Mouse (Mus musculus): ENCODE results near the gene Lrp1. TPM values are rescaled to one million over a fixed set of nuclear protein-coding genes. Genes with fewer than 3 reads are reported as not detected.

The Lrp1 gene
- polyA plus RNA-seq, 1 experiment from 2014 or later: 71.2 TPM

- DNase-seq (ENCODE audit: low spot score): peak; percentile 89
- Histone ChIP-seq H3K27me3 (ENCODE audit: control insufficient read depth, insufficient read depth, low read length) (peaks cover 44% of the 10 kb centered on the region), H3K9ac (ENCODE audit: low read length) (no peak overlapping the region), H3K36me3 (ENCODE audit: control insufficient read depth, insufficient read depth, low read length) (no peaks in the 10 kb centered on the region), H3K27ac (ENCODE audit: low read depth, low read length) (no peak overlapping the region), H3K4me3 (ENCODE audit: low read depth, low read length) (no peak overlapping the region), H3K9me3 (ENCODE audit: control insufficient read depth, low read length) (no peaks in the 10 kb centered on the region), H3K4me2 (ENCODE audit: low read depth, low read length, severe bottlenecking) (peak overlapping the region; percentile 68; the same call in 1 of the 2 replicates), H3K4me1 (replicated peaks; ENCODE audit: control insufficient read depth, insufficient read depth, low read length) (peaks cover 28% of the 10 kb centered on the region)
- 2% methylated on average over 15 of the region's 15 CpGs for WGBS
- ATAC-seq (replicated peaks; ENCODE audit: low FRiP score): no peak
Observed at GRCm38 (mm10) chr10:127508239-127508638, 112.7 kb downstream of the Lrp1 start.

DNA sequence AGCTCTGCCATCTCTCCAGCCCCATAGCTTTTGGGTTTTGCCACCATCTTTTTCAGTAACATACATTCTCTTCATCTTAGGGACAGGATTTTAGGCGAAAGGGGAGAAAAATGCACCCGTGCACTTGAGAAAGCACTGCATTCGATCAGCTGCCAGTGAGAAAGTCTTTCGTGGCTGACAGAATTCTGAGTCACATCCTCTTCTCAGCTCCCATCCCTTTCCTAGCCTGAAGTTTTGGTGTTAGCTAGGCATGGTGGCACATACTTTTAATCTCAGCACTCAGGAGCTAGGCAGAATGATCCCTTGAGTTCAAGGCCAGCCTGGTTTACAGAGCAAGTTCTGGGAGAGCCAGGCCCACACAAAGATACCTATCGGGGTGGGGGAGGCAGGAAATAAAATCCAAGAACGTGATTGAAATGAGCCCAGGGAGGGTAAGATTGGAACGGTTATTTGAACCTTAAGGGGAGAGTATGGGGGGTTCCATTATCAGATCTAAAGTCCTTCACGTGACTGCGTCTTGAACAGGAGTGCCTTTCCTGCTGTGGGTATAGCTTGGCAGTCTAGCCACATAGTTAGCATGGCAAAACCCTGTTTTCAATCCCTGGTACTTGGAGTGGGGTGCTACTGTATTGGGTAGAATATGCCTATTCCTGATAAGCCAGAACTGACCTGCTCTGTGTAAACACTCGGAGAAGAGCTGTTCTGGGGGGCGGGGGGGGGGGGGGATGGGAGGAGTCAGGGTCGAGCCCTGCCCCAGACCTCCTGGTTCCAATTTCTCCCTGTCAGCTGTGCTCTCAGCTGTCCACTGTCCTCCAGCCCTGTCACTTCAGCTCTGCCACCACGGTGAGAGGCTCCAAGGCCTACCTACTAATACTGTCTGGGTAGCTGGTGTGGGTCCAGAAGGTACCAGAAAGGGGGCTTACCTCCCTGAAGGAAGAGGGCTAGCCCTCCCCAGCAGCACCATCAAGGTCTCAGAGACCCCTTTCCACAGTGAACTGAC is 119.8 kb downstream of the Lrp1 start, which contains the start of gene Stac3:
Gene Stac3 (plus strand): TSS at position 793 of the 1,000 bp plus-strand sequence.
- no peak; the same call in 1 of the 2 replicates for ATAC-seq (replicated peaks; ENCODE audit: low FRiP score)
- Histone ChIP-seq H3K4me1 (replicated peaks; ENCODE audit: control insufficient read depth, insufficient read depth, low read length) (no peaks in the 10 kb centered on the region), H3K4me3 (ENCODE audit: low read depth, low read length) (no peak within 1 kb of the TSS), H3K27me3 (ENCODE audit: control insufficient read depth, insufficient read depth, low read length) (no peaks in the 10 kb centered on the region), H3K36me3 (ENCODE audit: control insufficient read depth, insufficient read depth, low read length) (no peaks in the 10 kb centered on the region), H3K9ac (ENCODE audit: low read length) (no peak within 1 kb of the TSS), H3K4me2 (ENCODE audit: low read depth, low read length, severe bottlenecking) (no peak within 1 kb of the TSS), H3K27ac (ENCODE audit: low read depth, low read length) (no peak within 1 kb of the TSS), H3K9me3 (ENCODE audit: control insufficient read depth, low read length) (no peaks in the 10 kb centered on the region)
- WGBS: 79% methylated on average over 13 of the region's 13 CpGs
- DNase-seq (ENCODE audit: low spot score): no peak

- 90% methylated on average over 4 of the region's 4 CpGs for WGBS
Observed at GRCm38 (mm10) chr10:127500042-127500441, 120.9 kb downstream of the Lrp1 start.

DNA sequence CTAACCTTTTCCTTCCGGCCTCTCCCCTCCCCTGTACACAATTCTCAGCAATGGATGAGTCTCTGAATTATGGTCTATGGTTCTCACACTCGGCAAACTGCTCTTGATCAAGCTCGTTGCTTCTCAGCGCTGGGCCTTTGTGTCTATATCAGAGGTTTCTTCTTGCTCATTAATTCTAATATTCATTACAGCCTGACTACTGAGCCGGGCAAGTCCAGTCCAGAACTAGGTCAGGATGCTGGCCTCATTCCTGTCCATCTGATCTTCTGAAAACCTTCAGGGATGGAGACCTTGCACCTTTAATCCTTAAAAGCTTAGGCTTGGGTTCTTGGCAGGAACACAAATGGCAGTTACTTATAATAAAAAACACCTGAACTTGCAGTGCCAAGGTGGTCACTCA is 121.4 kb downstream of the Lrp1 start:
- no peak overlapping the region for H3K9ac ChIP-seq (ENCODE audit: low read length)
- DNase-seq (ENCODE audit: low spot score) (no peak), ATAC-seq (replicated peaks; ENCODE audit: low FRiP score) (no peak)
- H3K27me3 ChIP-seq (ENCODE audit: control insufficient read depth, insufficient read depth, low read length): no peaks in the 10 kb centered on the region
- no peak overlapping the region for H3K4me2 ChIP-seq (ENCODE audit: low read depth, low read length, severe bottlenecking)
- H3K4me3 ChIP-seq (ENCODE audit: low read depth, low read length): no peak overlapping the region
- no peaks in the 10 kb centered on the region for H3K9me3 ChIP-seq (ENCODE audit: control insufficient read depth, low read length)
- no peaks in the 10 kb centered on the region; the same call in 1 of the 2 replicates for H3K36me3 ChIP-seq (ENCODE audit: control insufficient read depth, insufficient read depth, low read length)
- no peaks in the 10 kb centered on the region for H3K4me1 ChIP-seq (replicated peaks; ENCODE audit: control insufficient read depth, insufficient read depth, low read length)
- 80% methylated on average over 5 of the region's 5 CpGs for WGBS
- H3K27ac ChIP-seq (ENCODE audit: low read depth, low read length): no peak overlapping the region

More at GRCm38 (mm10) chr10:127500042-127500441, 120.9 kb downstream of the Lrp1 start:
- H3K27ac ChIP-seq (ENCODE audit: low read depth, low read length): no peak overlapping the region
- no peak overlapping the region for H3K9ac ChIP-seq (ENCODE audit: low read length)
- H3K4me3 ChIP-seq (ENCODE audit: low read depth, low read length): no peak overlapping the region
- no peak for DNase-seq (ENCODE audit: low spot score)
- no peaks in the 10 kb centered on the region for H3K9me3 ChIP-seq (ENCODE audit: control insufficient read depth, low read length)
- no peaks in the 10 kb centered on the region; the same call in 1 of the 2 replicates for H3K36me3 ChIP-seq (ENCODE audit: control insufficient read depth, insufficient read depth, low read length)
- ATAC-seq (replicated peaks; ENCODE audit: low FRiP score): no peak
- no peaks in the 10 kb centered on the region for H3K4me1 ChIP-seq (replicated peaks; ENCODE audit: control insufficient read depth, insufficient read depth, low read length)
- H3K4me2 ChIP-seq (ENCODE audit: low read depth, low read length, severe bottlenecking): no peak overlapping the region
- H3K27me3 ChIP-seq (ENCODE audit: control insufficient read depth, insufficient read depth, low read length): no peaks in the 10 kb centered on the region

- H3K27me3 ChIP-seq (ENCODE audit: control insufficient read depth, insufficient read depth, low read length): no peaks in the 10 kb centered on the region
- H3K9me3 ChIP-seq (ENCODE audit: control insufficient read depth, low read length): no peaks in the 10 kb centered on the region
- no peak overlapping the region for H3K4me2 ChIP-seq (ENCODE audit: low read depth, low read length, severe bottlenecking)
- DNase-seq (ENCODE audit: low spot score) (no peak), ATAC-seq (replicated peaks; ENCODE audit: low FRiP score) (no peak)
- no peak overlapping the region for H3K9ac ChIP-seq (ENCODE audit: low read length)
- H3K36me3 ChIP-seq (ENCODE audit: control insufficient read depth, insufficient read depth, low read length): peaks cover 6% of the 10 kb centered on the region
- 96% methylated on average over 3 of the region's 3 CpGs for WGBS
- no peak overlapping the region for H3K4me3 ChIP-seq (ENCODE audit: low read depth, low read length)
- H3K27ac ChIP-seq (ENCODE audit: low read depth, low read length): no peak overlapping the region
- H3K4me1 ChIP-seq (replicated peaks; ENCODE audit: control insufficient read depth, insufficient read depth, low read length): no peaks in the 10 kb centered on the region
Observed at GRCm38 (mm10) chr10:127496156-127496555, 124.8 kb downstream of the Lrp1 start.

GRCm38 (mm10) chr10:127492118-127492517 is 128.8 kb downstream of the Lrp1 start:
- Histone ChIP-seq H3K9me3 (ENCODE audit: control insufficient read depth, low read length) (no peaks in the 10 kb centered on the region), H3K4me2 (ENCODE audit: low read depth, low read length, severe bottlenecking) (no peak overlapping the region), H3K9ac (ENCODE audit: low read length) (no peak overlapping the region), H3K27me3 (ENCODE audit: control insufficient read depth, insufficient read depth, low read length) (no peaks in the 10 kb centered on the region), H3K4me1 (replicated peaks; ENCODE audit: control insufficient read depth, insufficient read depth, low read length) (no peaks in the 10 kb centered on the region), H3K27ac (ENCODE audit: low read depth, low read length) (no peak overlapping the region), H3K36me3 (ENCODE audit: control insufficient read depth, insufficient read depth, low read length) (peaks cover 6% of the 10 kb centered on the region), H3K4me3 (ENCODE audit: low read depth, low read length) (no peak overlapping the region)
- ATAC-seq (replicated peaks; ENCODE audit: low FRiP score): no peak
- DNase-seq (ENCODE audit: low spot score): no peak
- WGBS: 91% methylated on average over 3 of the region's 3 CpGs

- Histone ChIP-seq H3K4me1 (replicated peaks; ENCODE audit: control insufficient read depth, insufficient read depth, low read length) (no peaks in the 10 kb centered on the region), H3K27me3 (ENCODE audit: control insufficient read depth, insufficient read depth, low read length) (no peaks in the 10 kb centered on the region), H3K4me2 (ENCODE audit: low read depth, low read length, severe bottlenecking) (no peak overlapping the region), H3K9me3 (ENCODE audit: control insufficient read depth, low read length) (no peaks in the 10 kb centered on the region), H3K36me3 (ENCODE audit: control insufficient read depth, insufficient read depth, low read length) (peaks cover 6% of the 10 kb centered on the region), H3K4me3 (ENCODE audit: low read depth, low read length) (no peak overlapping the region), H3K9ac (ENCODE audit: low read length) (no peak overlapping the region), H3K27ac (ENCODE audit: low read depth, low read length) (no peak overlapping the region)
- DNase-seq (ENCODE audit: low spot score) (no peak), ATAC-seq (replicated peaks; ENCODE audit: low FRiP score) (no peak)
- WGBS: 82% methylated on average over 8 of the region's 8 CpGs
Observed at GRCm38 (mm10) chr10:127491128-127491512, 129.8 kb downstream of the Lrp1 start.

DNA sequence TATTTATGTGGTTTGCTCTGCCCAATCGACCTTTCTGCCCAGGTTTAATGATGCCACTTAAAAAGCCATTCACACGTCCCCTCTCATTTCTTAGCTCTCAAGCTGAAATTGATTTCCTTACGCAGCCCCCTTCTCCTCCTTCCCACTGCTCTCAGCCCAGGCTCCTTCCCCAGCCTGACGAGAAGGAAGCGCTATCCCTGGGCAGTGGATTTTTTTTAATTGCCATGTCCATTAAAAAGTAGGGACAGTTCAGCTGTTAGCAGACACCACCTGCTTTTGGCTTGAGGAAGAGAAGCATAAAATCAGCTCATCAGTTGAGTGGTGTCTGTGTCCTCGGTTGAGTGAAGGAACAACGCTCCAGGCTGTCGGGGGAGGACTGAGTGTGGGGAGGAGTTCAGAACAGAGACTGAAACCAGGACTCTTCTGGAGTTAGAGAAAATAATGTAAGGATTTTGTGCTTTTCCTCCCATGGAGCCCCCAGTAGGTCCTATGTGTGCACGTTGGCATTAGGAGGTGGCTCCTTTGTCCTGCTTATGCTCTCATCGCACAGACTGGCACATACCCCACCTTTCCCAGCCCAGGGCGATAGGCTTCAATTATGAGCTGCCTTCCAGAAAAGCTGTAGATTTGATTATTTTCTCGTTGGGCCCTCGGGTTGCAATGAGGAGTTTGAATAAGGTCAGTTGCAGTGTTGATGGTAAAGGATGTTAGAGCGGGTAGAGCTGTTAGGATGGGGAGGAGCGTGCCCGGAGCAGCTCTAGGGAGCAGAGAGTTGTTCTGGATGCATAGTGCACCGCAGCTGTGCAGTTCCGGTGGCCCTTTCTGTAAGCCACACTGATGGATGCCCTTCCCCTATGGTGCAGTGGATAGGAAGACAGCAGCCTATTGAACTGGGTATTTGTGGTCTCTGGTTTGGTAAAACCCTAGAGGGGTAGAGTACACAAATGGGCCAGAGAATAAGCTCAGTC is 130.5 kb downstream of the Lrp1 start:
- Histone ChIP-seq H3K27me3 (ENCODE audit: control insufficient read depth, insufficient read depth, low read length) (no peaks in the 10 kb centered on the region), H3K27ac (ENCODE audit: low read depth, low read length) (no peak overlapping the region), H3K9me3 (ENCODE audit: control insufficient read depth, low read length) (no peaks in the 10 kb centered on the region), H3K4me1 (replicated peaks; ENCODE audit: control insufficient read depth, insufficient read depth, low read length) (no peaks in the 10 kb centered on the region), H3K4me2 (ENCODE audit: low read depth, low read length, severe bottlenecking) (no peak overlapping the region), H3K9ac (ENCODE audit: low read length) (no peak overlapping the region), H3K36me3 (ENCODE audit: control insufficient read depth, insufficient read depth, low read length) (peaks cover 6% of the 10 kb centered on the region), H3K4me3 (ENCODE audit: low read depth, low read length) (no peak overlapping the region)
- 83% methylated on average over 18 of the region's 18 CpGs for WGBS
- ATAC-seq (replicated peaks; ENCODE audit: low FRiP score) (no peak), DNase-seq (ENCODE audit: low spot score) (no peak)
